Mouse (Mus musculus): Measurements from ENCODE around the gene Bub1b. TPM values are rescaled to one million over a fixed set of nuclear protein-coding genes. Genes with fewer than 3 reads are reported as not detected.

The Bub1b gene
- total RNA-seq, 1 experiment from 2014 or later: 19.5 TPM

DNA sequence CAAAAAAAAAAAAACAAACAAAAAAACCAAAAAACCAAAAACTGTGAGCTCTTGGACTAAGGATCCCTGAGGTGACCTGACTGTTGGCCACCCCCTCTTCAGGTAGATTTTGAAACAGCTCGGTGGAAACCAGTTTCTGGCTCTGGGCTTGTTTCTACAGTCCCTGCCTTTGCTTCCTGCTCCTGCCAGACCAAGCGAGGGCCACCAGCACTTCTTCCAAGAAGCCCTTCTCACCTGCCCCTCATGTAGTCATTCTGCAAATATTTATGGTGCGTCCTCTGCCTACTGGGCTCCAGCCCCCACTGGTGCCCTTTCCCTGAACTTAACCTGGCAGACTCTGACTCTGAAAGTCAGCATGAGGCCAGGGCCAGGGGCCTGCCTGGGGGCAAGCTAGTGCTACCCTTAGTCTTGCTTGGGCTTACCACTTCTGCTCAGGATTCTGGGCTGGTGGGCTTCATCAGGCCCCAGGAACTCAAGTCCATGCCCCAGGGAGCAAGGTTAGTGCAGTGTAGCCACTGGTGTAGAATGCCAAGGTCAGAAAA, 67.0 kb downstream of the Bub1b start:
- DNase-seq: peak; percentile 35

DNA sequence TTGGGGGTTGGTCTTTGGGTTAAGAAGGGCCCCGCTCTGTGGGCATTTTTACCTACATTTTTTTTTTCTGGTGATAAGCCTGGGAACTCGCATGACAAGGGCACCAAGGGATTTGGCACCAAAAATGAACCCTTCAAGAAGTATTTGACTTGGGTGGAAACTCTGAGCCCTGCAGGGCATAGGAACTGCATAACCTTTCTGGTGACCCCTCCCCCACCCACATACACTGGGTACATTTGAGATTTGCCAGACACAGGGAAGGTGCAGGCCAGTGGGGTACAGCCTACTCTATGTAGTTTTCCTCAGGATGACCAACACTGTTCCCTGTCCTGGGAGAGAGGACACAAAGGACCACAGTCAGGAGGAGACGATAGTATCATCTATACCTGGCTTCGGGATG, 67.6 kb downstream of the Bub1b start:
- no peak for DNase-seq

DNA sequence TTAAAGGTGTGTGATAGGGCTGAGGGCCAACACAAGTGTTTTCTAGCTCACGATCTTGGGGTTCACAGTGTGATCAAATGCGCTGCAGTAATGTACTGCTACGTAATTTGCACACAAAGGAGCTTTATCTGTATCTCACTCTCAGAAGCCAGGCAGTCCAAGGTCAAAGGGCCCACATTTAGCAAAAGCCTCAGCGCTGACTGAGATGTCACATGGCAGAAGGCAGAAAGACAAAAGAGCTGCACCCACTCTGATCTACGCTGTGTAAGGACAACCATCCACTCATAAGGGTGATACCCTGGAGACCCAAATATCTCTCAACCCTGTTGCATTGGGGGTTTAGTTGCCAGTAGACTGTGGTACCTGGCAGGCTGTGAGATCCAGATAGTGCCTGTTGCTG, 69.2 kb downstream of the Bub1b start:
- peak; percentile 60 for DNase-seq

DNA sequence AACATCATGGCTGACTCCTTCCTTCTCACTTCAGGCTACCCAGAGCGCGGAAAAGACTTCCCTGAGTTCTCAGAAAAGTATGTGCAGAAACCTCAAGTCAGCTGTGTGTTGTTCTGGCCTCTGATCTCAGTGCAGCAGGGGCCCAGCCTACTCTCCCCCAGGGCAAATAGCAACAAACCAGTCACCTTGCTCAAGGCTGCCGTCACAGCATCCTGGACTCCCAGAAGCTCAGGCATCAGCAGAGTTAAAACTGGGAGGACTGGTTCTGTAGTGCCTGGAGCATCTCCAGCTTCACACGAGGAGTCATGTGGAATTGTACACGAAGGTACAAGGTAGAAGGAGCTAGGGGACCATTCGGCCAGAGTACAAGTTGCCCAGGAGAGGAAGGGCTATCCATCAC, 71.2 kb downstream of the Bub1b start:
- DNase-seq: no peak

DNA sequence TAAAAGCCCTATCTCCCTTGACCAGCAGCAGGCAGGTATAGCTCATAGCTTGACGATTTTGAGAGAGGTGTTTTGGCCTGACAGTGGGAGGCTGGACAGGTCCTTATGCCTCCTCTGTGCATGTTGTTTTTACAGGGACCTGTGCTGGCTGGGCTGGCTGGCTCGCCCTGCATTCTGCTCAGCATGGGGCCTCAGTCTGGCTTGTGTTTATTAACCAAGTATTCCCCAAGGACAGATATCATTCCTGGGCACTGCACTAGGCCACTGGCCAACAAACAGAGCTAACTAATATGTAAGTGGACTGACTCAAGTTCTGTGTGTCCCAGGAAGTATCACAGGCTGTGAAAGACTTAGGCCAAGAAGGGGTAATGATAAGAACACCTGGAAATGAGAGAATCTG, 71.8 kb downstream of the Bub1b start:
- peak; percentile 74 for DNase-seq

DNA sequence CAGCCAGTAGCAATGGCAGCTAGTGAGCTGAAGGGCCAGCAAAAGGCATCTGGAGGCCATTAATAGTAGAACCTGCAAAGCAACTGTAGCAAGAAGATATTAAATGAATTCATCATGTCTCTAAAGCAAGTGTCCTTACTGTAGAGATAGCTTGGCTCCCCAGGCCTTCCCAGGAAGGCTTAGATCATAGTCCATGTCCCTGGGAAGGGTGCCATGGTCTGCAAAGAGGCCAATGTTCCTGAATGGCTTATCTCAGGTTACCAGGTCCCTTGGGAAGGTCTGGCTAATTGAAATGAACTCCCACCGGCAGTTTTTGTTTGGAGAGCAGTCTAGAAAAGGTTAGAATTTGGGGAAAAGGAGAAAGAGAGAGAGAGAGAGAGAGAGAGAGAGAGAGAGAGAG, 73.7 kb downstream of the Bub1b start:
- peak; percentile 67 for DNase-seq

DNA sequence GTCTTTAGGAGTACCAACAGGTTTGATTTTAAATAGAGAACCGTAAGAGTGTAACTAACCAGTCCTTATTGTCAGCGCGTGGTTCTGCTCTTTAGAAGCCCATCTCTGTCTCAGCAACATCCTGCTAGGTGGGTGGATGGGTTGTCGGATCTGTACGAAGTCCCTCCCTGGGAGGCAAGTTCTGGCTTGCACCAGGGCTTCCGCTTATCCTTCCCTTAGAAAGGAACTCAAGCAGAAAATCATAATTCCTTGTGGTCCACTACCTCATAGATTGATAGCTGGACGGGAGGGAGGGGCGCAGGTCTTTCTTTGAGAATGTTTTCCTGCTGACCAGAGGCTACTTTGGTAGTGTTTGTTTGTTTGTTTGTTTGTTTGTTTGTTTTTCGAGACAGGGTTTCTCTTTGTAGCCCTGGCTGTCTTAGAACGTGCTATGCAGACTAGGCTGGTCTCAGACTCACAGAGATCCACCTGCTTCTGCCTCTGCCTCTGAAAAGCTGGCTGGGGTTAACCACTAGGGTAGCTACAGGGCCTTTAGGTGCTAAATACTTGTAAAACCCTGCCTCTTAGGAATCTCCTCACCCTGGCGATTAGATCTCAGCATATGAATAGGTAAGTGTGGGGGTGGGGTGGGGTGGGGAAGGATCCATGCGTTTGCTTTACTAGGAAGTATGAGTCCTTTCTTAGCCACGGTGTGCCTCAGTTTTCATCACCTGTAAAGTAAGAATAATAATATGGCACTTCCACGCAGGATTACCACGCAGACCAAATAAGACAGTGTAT, 75.9 kb downstream of the Bub1b start:
- DNase-seq: no peak

DNA sequence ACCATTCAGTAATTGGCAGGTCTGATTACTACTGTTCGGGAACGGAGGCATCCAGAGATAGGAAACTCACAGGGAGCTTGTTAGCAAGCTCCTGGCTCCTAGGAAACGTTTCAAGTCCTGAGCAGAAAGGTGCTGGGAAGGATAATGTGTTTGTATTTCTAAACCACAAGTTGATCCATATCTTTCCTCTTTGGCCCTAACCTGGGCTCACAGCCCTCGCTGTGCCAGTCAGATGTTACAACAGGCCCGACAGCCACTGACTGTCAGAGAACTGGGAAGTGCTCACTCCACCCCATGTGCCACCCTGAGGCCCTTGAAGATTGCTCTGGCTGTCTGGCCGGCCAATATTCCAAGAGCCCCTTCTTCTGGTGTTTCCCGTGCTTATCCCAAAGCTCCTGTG, 76.5 kb downstream of the Bub1b start:
- DNase-seq: no peak

DNA sequence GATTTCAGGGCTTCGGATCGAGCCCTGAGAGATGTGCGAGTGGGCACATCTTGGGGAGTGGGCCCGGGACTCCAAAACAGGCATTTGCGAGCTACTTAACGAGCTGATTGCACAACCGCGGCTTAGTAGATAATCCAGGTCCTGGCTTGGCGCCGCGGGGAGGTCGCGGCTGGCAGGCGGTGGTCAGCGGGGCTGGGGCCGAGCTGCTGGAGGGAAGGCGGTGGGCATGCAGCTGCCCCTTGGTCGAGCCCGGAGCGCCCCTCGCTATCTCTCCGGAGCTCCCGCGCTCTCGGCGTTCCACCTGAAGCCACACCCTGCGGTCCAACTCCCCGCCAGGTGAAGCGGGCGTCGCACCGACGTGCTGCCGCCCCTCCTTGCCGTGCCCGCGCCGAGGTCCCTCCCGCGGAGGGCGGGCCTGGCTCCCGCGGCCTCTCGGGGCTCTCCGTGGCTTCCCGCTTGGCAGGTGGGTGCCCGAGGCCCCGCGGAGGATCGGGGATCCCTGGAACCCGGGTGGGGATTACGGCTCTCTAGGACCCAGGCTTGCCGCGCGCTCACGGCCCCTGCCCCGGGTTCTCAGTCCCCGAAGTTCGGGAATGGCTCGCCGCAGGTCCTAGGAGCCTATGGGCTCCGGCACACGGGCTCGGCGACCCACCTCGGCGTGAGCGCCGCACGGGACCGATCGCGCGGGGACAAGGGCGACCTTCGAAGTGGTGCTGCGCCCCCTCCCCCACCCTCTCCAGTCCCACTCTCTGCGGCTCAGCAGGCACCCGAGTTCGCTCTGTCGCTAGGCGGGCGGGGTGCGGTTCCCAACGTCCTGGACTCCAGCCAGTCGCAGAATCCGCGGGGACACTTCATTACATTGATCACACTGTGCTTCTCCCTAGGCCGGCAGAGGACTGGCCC, 79.1 kb downstream of the Bub1b start:
- peak; percentile 63 for DNase-seq

DNA sequence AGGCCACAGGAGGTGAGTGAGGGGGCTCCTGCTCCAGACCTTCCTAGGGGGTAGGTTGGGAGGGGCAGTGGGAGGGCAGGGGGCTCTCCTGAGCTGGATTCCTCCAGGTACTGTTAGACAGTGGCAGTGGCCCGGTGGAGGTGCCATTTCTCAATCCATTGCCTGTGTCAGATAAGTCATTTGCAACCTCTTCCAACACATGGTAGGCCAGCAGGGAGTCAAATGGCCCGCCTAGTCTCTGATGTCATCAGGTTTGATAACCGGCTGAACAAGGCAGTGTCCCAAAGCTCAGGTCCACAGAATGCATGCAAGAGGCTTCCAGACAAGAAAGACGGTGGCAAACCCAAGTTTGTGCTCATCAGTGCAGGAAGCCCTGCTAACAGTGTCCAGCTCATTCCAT, 79.8 kb downstream of the Bub1b start:
- peak; percentile 68 for DNase-seq

DNA sequence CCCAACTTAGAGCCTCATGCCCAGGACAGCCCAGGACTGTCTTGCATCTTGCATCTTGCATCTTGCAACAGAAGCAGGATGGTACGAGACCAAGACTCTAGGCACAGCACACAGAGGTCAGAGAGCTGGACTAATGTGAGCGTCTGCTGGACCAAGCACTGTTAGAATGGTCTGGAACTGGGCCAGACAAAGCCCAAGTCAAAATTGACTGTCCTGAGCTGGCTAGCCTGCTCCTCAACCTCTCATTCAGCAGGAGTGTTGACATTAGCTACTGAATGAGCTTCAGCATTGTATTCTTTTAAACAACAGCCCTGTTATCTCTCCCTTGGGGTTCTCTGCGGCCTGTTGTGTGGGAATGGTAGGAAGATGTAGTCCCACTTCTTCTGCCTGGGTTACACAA, 81.6 kb downstream of the Bub1b start:
- no peak for DNase-seq

DNA sequence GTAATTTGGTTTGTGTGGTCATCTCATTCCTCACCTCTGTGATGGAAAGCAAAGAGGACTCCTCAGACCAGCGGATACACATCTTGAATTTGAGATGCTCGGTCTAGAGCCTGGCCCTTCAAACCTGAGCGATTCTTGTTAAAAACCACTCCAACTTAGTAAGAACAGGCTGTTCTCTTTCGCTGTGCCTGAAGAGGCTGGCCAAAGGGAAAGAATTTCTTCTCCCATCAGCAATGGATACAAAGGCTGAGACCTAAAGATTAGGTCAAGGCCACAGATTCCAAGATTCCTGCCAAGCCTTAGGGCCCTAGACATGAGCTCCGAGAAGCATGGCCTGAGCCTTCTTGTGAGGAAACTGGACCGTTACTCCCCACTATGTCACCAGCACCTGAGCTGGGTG, 82.9 kb downstream of the Bub1b start:
- DNase-seq: no peak

DNA sequence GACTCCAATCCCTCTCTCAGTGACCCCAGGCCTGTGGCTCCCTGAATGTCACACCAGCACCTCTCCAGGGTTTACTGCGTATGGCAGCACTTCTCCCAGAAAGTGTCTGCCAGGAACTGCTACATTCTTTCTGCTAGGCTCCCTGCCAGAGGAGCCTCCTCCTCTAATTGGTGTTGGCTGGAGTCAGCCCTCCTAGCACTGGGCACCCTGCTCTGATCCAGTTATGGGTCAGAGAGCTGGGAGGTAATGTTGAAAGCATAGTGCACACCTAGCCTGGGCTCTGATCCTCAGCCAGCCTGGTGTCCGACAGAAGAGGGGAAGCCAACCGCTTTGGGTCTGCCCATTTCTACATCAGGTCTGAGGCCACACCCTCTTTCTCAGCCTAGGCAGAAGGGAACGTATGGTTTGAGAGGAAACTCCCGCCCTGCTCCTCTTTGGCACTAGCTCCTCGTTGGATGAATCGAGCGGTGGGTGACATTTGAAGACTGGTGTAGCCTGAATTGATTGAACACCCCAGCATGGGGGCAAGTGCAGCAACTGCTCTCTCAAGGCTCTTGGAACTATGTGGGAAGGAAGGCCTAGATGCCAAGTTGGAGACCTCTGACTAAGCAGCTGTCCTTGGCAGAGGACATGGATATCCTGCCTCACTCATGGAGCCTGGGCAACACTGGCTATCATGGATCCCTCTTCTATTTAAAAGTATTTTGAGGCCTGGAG, 84.7 kb downstream of the Bub1b start:
- DNase-seq: peak; percentile 72

DNA sequence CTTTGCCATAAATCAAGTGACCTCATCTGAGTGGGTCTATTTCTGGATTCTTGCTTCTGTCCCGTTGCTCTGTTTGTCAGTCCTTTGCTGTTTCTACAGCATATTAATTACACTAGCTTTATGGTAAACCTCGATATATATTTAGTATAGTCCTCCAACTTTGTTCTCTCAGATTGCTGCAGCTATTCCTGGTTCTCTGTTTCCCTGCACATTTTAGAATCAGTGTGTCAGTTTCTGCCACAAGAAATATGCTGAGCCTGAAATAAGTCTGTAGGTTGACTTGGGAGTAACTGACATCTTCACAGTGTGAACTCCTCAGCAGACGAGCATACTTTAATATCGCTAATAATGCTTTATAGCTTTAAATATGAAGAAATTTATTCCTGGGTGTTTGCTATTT, 87.1 kb downstream of the Bub1b start:
- DNase-seq: no peak

DNA sequence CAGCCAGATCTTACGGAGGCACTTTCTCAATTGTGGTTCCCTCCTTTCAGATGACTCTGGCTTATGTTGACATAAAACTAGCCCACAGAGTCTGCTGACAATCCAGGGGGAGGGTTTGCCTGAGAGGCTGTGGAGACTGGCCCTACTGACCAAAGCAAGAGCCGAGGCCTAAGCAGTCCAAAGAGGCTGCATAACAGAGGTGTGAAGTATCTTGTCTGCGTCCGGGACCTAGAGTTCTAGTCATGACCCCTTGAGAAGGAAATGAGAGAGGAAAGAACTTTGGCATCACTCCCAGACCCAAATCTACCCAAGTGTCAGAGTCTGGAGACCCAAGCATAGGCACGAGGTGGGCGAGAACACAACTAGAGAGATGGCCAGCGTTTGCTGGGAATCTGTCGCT, 88.7 kb downstream of the Bub1b start:
- no peak for DNase-seq

DNA sequence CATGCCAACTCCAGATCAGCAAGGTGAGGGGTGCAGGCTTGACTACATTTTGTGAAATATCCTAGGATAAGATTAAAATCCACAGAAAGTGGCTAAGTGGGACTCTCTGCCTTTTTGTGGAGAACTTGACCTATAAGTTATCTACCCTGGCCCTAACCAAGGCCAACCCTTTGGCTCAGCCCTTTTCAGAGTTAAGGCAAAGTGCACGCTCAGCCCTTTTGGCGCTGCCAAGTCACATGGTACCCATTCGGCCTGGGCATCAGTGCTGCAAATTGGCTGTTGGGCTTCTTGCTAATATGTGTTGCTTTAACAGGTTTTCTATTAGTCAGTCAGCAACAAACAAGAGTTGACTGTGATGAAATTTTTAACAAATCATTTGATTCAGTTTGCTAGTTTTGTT, 89.8 kb downstream of the Bub1b start:
- peak; percentile 69 for DNase-seq

DNA sequence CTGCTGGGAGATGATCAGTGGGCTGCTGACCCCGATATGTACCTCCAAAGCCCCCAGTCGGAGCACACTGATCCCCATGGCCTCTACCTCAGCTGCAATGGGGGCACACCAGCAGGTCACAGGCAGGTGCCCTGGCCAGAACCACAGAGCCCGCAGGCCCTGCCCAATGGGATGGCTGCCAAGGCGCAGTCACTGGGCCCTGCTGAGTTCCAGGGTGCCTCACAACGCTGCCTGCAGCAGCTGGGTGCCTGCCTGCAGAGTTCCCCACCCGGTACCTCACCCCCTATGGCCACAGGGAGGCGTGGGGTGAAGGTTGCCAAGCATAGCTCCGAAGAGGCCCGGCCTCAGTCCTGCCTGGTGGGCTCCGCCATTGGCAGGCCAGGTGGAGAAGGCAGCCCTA, 91.9 kb downstream of the Bub1b start:
- no peak for DNase-seq

Other genes starting within 250 kb of the Bub1b start
- 2.4 and 2.6 TPM in 2 replicates for gene Gpr176, start 224.8 kb upstream of the Bub1b start, total RNA-seq (2021)
- 16.6 and 17.2 TPM in 2 replicates for gene Eif2ak4, start 209.6 kb upstream of the Bub1b start, total RNA-seq (2021)
- 140 and 142 TPM in 2 replicates for gene Srp14, start 118.5 kb upstream of the Bub1b start, total RNA-seq (2021)
- 14.4 and 26.8 TPM in 2 replicates for gene Bmf, start 48.5 kb upstream of the Bub1b start, total RNA-seq (2021)
- gene Pak6, start 65.1 kb downstream of the Bub1b start, total RNA-seq (2021): 10.5 and 12.7 TPM in 2 replicates
- gene Ankrd63, start 105.8 kb downstream of the Bub1b start, total RNA-seq (2021): 0.15 and 0.30 TPM in 2 replicates
- gene Plcb2, start 130.2 kb downstream of the Bub1b start, total RNA-seq (2021): 1.1 and 8.7 TPM in 2 replicates
- gene Inafm2, start 147.5 kb downstream of the Bub1b start, total RNA-seq (2021): 28.8 and 30.0 TPM in 2 replicates
- 4.2 and 4.8 TPM in 2 replicates for gene Ccdc9b, start 164.4 kb downstream of the Bub1b start, total RNA-seq (2021)
- gene Phgr1, start 174.6 kb downstream of the Bub1b start, total RNA-seq (2021): not detected in 2 replicates
- 26.3 and 28.1 TPM in 2 replicates for gene Disp2, start 181.5 kb downstream of the Bub1b start, total RNA-seq (2021)
- 17.8 and 17.9 TPM in 2 replicates for gene Knstrn, start 215.8 kb downstream of the Bub1b start, total RNA-seq (2021)